Mouse (Mus musculus): ENCODE results near the gene Art3. TPM values are rescaled to one million over a fixed set of nuclear protein-coding genes. Genes with fewer than 3 reads are reported as not detected.
A peak's percentile ranks its signal among the peaks of the same experiment; 100 is the strongest.

Gene Art3
- polyA plus RNA-seq, 1 experiment from 2014 or later, result 2.9 TPM

DNA sequence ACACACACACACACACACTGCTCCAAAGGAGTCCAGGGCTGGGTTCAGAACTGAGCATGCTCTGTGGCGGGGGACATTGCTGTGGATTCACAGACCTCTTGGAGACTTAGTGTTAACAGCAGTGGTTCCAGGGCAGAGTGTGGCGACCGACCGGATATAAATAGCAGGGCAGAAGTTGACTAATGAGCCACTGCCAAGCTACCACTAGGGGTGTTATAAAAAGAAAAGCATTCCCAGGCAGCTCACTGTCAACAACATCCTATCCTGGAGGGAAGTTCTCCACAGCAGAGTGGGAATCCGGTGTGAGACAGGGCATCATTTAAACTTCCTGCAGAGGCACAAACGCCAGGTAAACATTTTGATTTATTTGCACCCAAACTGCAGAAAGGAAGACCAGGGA is 55.0 kb downstream of the Art3 start:
- H3K27me3 ChIP-seq, result peaks cover 15% of the 10 kb centered on the region; the same call in 1 of the 2 replicates
- H3K4me1 ChIP-seq (replicated peaks), result no peaks in the 10 kb centered on the region
- WGBS, result 58% methylated on average over 6 of the region's 6 CpGs
- no peak overlapping the region for H3K27ac ChIP-seq
- no peak for ATAC-seq
- no peaks in the 10 kb centered on the region for H3K36me3 ChIP-seq
- H3K4me3 ChIP-seq (replicated peaks), result no peak overlapping the region
- H3K4me2 ChIP-seq (replicated peaks), result no peak overlapping the region
- H3K9ac ChIP-seq (replicated peaks), result no peak overlapping the region
- H3K9me3 ChIP-seq, result no peaks in the 10 kb centered on the region

DNA sequence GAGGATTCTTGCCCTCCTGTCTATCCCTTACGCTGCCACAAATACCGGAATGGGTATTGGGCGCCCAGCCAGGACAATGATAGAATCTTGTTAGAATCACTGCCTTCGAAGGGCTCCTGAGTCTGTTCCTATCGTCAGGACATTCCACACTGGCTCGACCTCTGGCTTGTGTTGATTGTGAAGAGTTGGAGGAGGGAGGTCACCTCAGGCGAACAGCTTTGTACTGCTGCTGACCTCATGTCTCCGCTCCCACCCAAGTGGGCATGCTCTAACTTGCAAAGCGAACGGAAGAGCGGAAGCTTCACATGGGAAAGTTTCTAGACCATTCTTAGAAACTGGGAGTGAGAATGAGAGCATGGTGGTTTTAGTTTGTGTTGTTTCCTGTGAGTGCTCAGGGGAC is 55.8 kb downstream of the Art3 start:
- H3K27ac ChIP-seq, result no peak overlapping the region
- 76% methylated on average over 11 of the region's 11 CpGs for WGBS
- no peaks in the 10 kb centered on the region for H3K9me3 ChIP-seq
- H3K36me3 ChIP-seq, result no peaks in the 10 kb centered on the region
- no peak overlapping the region for H3K4me3 ChIP-seq (replicated peaks)
- H3K4me1 ChIP-seq (replicated peaks), result no peaks in the 10 kb centered on the region
- no peak overlapping the region for H3K4me2 ChIP-seq (replicated peaks)
- no peak overlapping the region for H3K9ac ChIP-seq (replicated peaks)
- ATAC-seq, result no peak
- H3K27me3 ChIP-seq, result peaks cover 23% of the 10 kb centered on the region

DNA sequence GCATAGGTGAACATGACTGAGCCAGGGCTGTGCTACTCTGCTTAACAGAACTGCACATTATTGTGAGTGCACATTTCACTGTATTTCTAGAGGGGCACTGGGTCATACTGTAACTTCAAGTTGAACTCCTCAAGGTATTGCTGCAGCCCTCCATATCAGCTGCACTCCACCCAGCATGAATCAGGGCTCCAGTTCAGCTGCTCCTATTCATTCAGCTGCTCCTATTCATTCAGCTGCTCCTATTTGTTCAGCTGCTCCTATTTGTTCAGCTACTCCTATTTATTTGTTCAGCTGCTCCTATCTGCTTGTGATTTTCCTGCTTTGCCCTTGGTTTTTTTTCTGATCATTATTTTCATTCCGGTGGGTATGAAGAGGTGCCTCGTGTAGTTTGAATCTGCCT is 58.4 kb downstream of the Art3 start:
- Histone ChIP-seq H3K9ac (replicated peaks) (no peak overlapping the region), H3K9me3 (no peaks in the 10 kb centered on the region), H3K4me1 (replicated peaks) (no peaks in the 10 kb centered on the region), H3K36me3 (no peaks in the 10 kb centered on the region), H3K4me3 (replicated peaks) (no peak overlapping the region), H3K27ac (no peak overlapping the region), H3K4me2 (replicated peaks) (no peak overlapping the region), H3K27me3 (peaks cover 40% of the 10 kb centered on the region)
- no peak for ATAC-seq
- 69% methylated on average over 2 of the region's 2 CpGs for WGBS

DNA sequence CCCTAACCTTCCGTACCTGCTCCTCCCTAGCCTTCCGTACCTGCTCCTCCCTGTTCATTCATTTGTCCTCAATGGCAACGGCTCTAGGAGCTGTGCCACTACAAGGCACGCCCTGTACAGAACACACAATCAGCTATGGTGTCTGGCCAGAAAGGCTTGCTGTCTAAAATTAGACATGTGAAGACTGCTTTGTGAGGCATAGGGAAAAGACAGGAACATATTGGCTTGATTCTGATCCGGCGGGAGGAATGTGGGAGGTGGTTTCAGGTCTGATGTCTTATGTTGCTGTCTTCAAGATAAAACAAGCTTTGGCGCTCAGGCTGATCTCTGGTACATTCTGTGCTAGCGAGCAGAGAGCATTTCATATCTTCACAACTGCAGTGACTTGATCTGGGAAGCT is 59.0 kb downstream of the Art3 start:
- no peak overlapping the region for H3K4me2 ChIP-seq (replicated peaks)
- WGBS, result 84% methylated on average over 8 of the region's 8 CpGs
- H3K9ac ChIP-seq (replicated peaks), result no peak overlapping the region
- peaks cover 40% of the 10 kb centered on the region for H3K27me3 ChIP-seq
- no peaks in the 10 kb centered on the region for H3K36me3 ChIP-seq
- no peak for ATAC-seq
- no peaks in the 10 kb centered on the region for H3K4me1 ChIP-seq (replicated peaks)
- no peaks in the 10 kb centered on the region for H3K9me3 ChIP-seq
- H3K27ac ChIP-seq, result no peak overlapping the region
- no peak overlapping the region for H3K4me3 ChIP-seq (replicated peaks)

DNA sequence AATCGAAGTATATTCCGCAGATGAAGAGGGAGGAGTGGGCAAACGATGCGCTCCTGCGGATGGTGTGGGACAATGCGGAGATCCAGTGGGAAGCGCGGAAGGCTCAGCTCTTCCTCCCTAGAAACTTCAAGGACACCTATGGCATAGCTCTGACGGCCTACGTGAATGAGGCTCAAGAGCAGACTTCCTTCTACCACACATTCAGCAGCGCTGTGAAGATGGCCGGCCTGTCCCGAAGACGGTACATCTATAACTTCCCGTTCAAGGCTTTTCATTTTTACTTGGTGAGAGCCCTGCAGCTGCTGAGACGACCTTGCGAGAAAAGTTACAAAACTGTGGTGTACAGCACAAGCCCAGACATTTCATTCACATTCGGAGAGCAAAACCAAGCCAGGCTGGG is 60.9 kb downstream of the Art3 start:
- H3K4me3 ChIP-seq (replicated peaks), result peak overlapping the region; percentile 10
- no peak for ATAC-seq
- peak overlapping the region; percentile 41 for H3K4me2 ChIP-seq (replicated peaks)
- no peak overlapping the region for H3K27ac ChIP-seq
- H3K9me3 ChIP-seq, result no peaks in the 10 kb centered on the region
- H3K27me3 ChIP-seq, result peaks cover 40% of the 10 kb centered on the region
- H3K4me1 ChIP-seq (replicated peaks), result no peaks in the 10 kb centered on the region
- no peaks in the 10 kb centered on the region for H3K36me3 ChIP-seq
- 45% methylated on average over 18 of the region's 18 CpGs for WGBS
- no peak overlapping the region for H3K9ac ChIP-seq (replicated peaks)

DNA sequence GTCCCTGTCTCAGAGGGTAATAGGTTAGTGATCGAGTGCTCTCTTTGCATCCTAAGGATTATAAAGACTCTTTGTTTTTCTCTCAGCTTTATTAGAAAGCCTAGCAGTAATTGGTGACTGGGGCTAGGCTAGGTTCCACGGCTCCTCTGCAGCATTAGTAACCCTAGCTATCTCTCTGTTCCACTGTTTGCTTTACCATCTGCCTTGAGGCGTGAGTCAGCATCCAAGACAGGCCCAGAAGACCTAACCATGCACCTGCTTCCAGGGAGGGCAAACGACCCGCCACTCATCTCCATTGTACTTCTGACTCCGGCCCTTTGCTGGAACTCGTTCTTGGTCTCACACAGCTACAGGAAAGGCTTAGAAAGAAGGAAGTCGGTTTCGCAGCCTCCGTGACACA is 62.2 kb downstream of the Art3 start:
- 75% methylated on average over 10 of the region's 10 CpGs for WGBS

DNA sequence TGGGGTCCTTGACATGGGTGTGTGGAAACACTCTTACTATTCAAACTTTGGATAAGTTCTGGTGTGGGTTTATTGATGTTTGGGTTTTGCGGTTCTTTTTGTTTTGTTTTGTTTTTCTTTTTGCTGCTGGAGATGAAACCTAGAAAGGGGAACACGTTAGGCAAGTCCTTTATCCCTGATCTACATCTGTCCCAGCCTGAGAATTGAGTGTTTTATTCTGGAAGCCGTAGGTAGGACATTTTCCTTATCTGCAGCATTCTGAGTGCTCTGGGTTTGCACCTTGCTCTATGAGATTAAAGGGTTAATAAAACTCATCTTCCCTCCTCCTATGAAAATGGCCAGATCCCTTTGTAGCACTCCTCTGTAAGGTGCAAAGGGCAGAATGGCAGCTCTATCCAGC is 64.1 kb downstream of the Art3 start:
- H3K9ac ChIP-seq (replicated peaks), result no peak overlapping the region
- no peak for ATAC-seq
- 85% methylated on average over 3 of the region's 3 CpGs for WGBS
- H3K9me3 ChIP-seq, result no peaks in the 10 kb centered on the region
- no peak overlapping the region for H3K4me3 ChIP-seq (replicated peaks)
- H3K27me3 ChIP-seq, result peaks cover 34% of the 10 kb centered on the region
- H3K4me2 ChIP-seq (replicated peaks), result no peak overlapping the region
- H3K36me3 ChIP-seq, result no peaks in the 10 kb centered on the region
- no peak overlapping the region for H3K27ac ChIP-seq
- no peaks in the 10 kb centered on the region for H3K4me1 ChIP-seq (replicated peaks)

More for the DNA sequence above, 62.2 kb downstream of the Art3 start:
- no peak for ATAC-seq
- no peak overlapping the region for H3K4me3 ChIP-seq (replicated peaks)
- H3K9ac ChIP-seq (replicated peaks), result no peak overlapping the region
- no peaks in the 10 kb centered on the region for H3K4me1 ChIP-seq (replicated peaks)
- H3K4me2 ChIP-seq (replicated peaks), result no peak overlapping the region
- H3K27me3 ChIP-seq, result peaks cover 40% of the 10 kb centered on the region
- no peak overlapping the region for H3K27ac ChIP-seq
- no peaks in the 10 kb centered on the region for H3K36me3 ChIP-seq
- H3K9me3 ChIP-seq, result no peaks in the 10 kb centered on the region

DNA sequence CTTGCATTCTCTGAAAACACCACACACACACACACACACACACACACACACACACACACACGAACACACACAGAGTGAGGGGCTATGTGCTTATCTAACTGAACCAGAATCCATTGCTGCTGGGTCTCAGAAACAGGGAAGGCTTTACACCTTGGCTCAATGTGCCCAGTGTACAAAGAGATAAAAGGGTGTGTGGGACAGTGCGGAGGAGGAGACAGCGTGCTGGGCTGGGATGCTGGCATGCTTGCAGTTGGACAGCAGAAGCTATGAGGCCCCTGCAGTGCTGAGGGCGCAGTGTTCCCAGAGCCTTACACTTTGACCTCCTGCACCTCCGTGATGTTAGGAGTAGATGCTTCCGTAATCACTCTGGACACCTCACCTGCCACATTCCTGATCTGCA is 64.8 kb downstream of the Art3 start:
- Histone ChIP-seq H3K27ac (no peak overlapping the region), H3K9ac (replicated peaks) (no peak overlapping the region), H3K27me3 (peaks cover 27% of the 10 kb centered on the region), H3K9me3 (no peaks in the 10 kb centered on the region), H3K4me3 (replicated peaks) (no peak overlapping the region), H3K36me3 (no peaks in the 10 kb centered on the region), H3K4me1 (replicated peaks) (no peaks in the 10 kb centered on the region), H3K4me2 (replicated peaks) (no peak overlapping the region)
- 83% methylated on average over 6 of the region's 6 CpGs for WGBS
- ATAC-seq, result no peak

DNA sequence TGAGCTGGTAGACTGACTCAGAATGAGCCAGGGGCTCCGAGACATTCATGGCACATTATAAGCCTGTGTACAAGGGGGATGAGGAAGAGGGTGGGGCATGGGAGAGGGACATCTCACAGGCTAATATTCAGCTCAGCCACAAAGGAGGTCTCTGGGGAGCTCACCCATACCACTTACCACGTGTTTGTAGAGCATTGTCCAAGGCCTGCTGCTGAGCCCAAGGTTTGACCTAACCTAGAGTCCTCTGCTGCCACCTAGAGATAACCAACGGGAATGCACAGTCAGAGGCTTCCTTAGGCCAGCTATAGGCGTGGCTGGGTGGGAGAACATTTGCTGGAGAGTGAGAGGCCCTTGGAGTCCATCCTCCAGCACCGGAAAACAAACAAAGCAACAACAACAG is 66.5 kb downstream of the Art3 start:
- WGBS, result 25% methylated on average over 5 of the region's 5 CpGs

DNA sequence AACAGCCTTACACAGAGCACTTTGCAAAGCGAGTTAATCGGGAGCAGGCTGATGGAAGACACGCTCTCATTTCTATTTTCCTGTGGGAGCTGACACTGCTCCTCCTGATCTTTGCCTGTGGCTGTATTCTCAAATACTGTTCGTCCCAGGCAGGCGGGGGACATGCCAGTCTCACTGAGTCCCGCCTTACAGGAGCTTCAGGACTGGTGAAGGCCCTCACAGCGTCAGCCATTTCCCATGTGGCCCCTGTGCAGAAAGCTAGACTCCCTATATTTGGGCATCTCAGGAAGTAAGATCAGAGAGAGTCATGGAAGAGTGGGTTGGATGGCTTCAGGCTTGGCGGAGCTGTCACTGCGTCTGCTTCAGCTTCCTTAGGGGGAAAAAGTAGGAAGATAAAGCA is 71.2 kb downstream of the Art3 start:
- Histone ChIP-seq H3K4me3 (replicated peaks) (no peak overlapping the region), H3K9me3 (no peaks in the 10 kb centered on the region), H3K9ac (replicated peaks) (no peak overlapping the region), H3K4me2 (replicated peaks) (no peak overlapping the region), H3K4me1 (replicated peaks) (peaks cover 11% of the 10 kb centered on the region), H3K36me3 (no peaks in the 10 kb centered on the region), H3K27me3 (no peaks in the 10 kb centered on the region), H3K27ac (no peak overlapping the region)
- 72% methylated on average over 9 of the region's 9 CpGs for WGBS
- ATAC-seq, result no peak

More for the DNA sequence above, 66.5 kb downstream of the Art3 start:
- H3K36me3 ChIP-seq, result no peaks in the 10 kb centered on the region
- H3K27me3 ChIP-seq, result peaks cover 10% of the 10 kb centered on the region
- H3K4me2 ChIP-seq (replicated peaks), result no peak overlapping the region
- H3K4me1 ChIP-seq (replicated peaks), result no peaks in the 10 kb centered on the region
- H3K4me3 ChIP-seq (replicated peaks), result no peak overlapping the region
- no peak overlapping the region for H3K9ac ChIP-seq (replicated peaks)
- H3K27ac ChIP-seq, result no peak overlapping the region
- peak; percentile 85 for ATAC-seq
- no peaks in the 10 kb centered on the region for H3K9me3 ChIP-seq

DNA sequence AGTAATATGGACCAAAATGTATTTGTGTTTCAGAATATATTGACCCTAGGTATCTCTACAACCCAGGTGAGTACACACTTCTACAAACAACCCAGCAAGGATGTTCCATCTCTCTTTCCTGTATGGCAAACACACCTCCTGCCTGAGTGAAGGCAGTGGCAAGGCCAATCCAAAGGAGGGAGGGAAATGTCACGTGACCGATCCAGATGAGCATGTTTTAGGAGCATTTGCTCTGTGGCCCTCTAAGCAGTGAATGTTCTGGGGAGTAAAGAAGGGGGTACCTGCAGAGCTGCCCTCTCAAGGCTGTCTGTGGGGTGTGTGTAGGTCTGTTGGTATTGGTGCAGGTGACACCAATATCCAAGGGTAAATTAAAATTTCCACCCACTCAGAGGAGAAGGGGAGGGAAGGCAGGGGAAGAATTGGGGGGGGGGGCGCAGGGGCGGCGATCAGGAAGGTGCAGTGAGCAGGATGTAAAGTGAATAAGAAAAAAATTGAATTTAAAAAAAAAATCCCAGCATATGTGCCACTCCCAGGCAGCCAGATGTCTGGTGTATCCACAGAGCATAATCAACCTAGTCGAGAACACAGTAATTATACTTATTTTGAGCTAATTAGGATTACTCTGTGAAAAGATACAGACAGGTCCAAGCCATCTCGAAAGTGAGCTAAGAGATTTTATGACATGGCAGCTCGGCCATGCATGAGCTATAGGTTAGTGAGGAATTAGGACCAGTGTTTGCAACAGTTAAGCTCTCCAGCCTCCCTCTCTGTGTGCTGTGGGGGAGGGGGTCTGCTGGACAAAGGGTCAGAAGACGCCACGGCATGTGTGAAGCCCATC is 72.2 kb downstream of the Art3 start:
- no peak overlapping the region for H3K4me3 ChIP-seq (replicated peaks)
- no peak overlapping the region for H3K4me2 ChIP-seq (replicated peaks)
- H3K9me3 ChIP-seq, result no peaks in the 10 kb centered on the region
- 47% methylated on average over 10 of the region's 10 CpGs for WGBS
- peak; percentile 58; the same call in 1 of the 2 replicates for ATAC-seq
- peaks cover 11% of the 10 kb centered on the region for H3K4me1 ChIP-seq (replicated peaks)
- no peaks in the 10 kb centered on the region for H3K36me3 ChIP-seq
- no peak overlapping the region for H3K27ac ChIP-seq
- H3K9ac ChIP-seq (replicated peaks), result no peak overlapping the region
- no peaks in the 10 kb centered on the region for H3K27me3 ChIP-seq

DNA sequence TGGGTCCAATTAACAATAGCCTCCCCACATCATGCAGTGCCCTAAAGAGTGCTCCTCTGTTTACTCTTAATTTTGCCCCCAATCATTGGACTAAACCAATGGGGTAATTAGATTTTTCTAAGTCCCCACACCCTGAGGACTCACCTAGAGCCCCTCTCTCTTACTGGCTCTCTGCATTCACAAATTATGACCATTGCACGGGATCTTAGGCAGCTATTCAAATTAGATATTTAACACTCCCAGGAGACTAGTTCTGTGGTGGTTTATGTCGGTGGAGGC is 72.7 kb downstream of the Art3 start:
- Histone ChIP-seq H3K36me3 (no peaks in the 10 kb centered on the region), H3K4me3 (replicated peaks) (no peak overlapping the region), H3K4me1 (replicated peaks) (peaks cover 11% of the 10 kb centered on the region), H3K4me2 (replicated peaks) (no peak overlapping the region), H3K27me3 (no peaks in the 10 kb centered on the region), H3K27ac (no peak overlapping the region), H3K9ac (replicated peaks) (no peak overlapping the region), H3K9me3 (no peaks in the 10 kb centered on the region)
- ATAC-seq, result no peak
- 41% methylated on average over 2 of the region's 2 CpGs for WGBS
